Mouse (Mus musculus) brain, embryonic 14.5 days (tissue): Measurements from ENCODE around the gene Me3.

ENCODE experiments used
- CTCF ChIP-seq: fragments of 200-500 bp; IDR thresholded peaks from 2 replicates; pipeline ENCODE4 v1.5.1; 2012; ENCODE audit warnings: inconsistent platforms, mild to moderate bottlenecking, moderate library complexity, borderline replicate concordance; ENCODE audit not compliant: insufficient read depth, insufficient read length; ENCODE audit errors: extremely low read depth
- POLR2A ChIP-seq: fragments of 200-500 bp; IDR thresholded peaks from 2 replicates; pipeline ENCODE4 v1.6.1; 2012; ENCODE audit warnings: mild to moderate bottlenecking, inconsistent platforms, borderline replicate concordance; ENCODE audit not compliant: poor library complexity, insufficient read depth, insufficient read length, severe bottlenecking; ENCODE audit errors: extremely low read depth

- TF ChIP-seq CTCF (peak; percentile 79; the same call in 1 of the 2 replicates), POLR2A (no peak)
Measured at GRCm38 (mm10) chr7:89841670-89842403, 209.6 kb downstream of the Me3 start.
